Mouse (Mus musculus) c-Kit-negative CD71-positive TER-119-positive erythroid progenitor cells, embryonic 14.5 days (primary cell): ENCODE results near the gene Gm8439.

Source experiments
- DNase-seq: peaks from one replicate; pipeline ENCODE4 v3.0.0-alpha.2; 2013; ENCODE audit warnings: low read depth, low spot score

The Gm8439 gene

GRCm38 (mm10) chr4:120612304-120613080, 23.9 kb downstream of the Gm8439 start:
- DNase-seq = no peak

GRCm38 (mm10) chr4:120613691-120614329, 25.3 kb downstream of the Gm8439 start:
- DNase-seq = no peak

GRCm38 (mm10) chr4:120614644-120615043, 26.1 kb downstream of the Gm8439 start:
- DNase-seq = no peak

DNA sequence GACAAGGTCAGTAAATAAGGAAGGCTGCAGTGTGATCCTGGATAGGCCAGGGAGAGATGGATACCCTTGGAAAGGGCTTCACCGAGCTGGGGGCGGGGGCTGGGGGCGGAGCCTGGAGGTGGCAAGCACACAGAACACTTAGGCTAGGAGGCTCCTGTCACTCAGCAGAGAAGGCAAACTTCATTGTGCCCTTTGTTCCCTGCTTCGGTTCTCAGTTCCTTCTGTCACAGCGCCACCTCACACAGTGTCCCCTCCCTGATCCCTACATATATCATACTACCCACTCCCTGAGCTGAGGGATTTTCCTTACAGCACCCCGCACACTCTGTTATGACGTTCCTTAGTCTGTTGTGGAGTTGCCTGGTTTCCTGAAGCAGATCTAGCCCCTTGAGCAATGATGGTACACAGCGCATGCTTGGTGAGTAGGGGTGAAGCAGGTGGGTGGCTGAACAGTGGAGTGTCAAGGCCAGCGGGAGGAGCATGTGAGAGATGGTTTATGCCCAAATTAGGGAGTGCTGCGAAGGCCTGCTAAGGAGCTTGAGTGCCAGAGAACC, 27.1 kb downstream of the Gm8439 start:
- no peak for DNase-seq

DNA sequence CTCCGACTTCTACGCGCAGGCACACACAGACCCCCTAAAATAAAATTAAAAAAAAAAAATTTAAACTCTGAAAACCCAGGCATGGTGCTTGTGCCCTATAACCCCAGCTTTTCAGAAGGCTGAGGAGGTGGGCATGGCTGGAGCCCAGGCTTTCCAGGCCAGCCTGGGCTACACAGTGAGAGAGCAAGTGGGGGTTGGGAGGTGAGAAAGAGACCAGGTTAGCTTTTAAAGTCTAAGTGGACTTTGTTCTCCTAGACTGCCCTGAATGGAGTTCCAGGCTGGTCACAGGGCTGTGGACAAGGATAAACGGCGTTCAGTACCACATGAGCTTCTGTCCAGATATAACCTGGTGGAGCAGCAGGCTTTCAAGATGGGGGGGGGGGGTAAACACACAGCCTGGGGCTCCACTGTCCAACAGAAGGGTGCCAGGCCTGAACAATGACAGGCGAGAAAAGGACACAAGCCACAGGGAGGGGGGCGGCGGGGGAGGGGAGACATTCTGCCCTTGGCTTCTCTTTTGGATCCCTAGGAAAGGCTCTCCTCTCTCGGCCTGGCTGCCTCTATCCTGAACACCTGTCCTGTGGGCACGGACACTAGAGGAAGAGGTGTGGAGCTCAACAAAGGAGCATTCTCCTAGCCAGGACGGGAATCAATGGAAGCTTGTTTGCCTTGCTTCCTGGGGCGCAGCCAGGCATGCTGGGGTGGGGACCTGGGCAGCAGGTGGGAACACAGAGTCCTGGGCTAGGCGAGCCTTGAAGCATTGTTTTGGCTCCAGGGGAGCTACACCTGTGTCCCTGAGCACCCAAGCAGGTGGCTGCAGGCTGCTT, 27.9 kb downstream of the Gm8439 start:
- no peak for DNase-seq

DNA sequence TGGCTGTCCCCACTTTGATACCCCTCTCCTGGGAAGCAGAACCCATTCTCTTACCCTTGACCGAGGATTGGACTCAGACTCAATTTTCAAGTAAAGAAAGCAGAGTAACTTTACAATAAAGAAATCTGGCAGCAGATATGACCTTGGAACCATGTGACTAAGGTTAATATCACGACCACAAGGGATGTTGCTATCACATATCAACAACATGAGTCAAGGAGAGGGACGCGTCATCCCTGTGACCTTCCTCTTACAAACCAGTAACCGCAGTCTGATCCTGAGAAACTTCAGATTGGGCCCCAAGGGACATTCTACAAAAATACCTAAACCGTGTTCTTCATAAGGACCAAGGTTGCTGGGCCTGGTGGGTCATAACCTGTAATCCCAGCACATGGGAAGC, 39.2 kb downstream of the Gm8439 start:
- no peak for DNase-seq

GRCm38 (mm10) chr4:120630218-120630931, 41.8 kb downstream of the Gm8439 start:
- DNase-seq = peak; percentile 25

- DNase-seq = peak; percentile 48
Observed at GRCm38 (mm10) chr4:120631828-120632227, 43.3 kb downstream of the Gm8439 start.

DNA sequence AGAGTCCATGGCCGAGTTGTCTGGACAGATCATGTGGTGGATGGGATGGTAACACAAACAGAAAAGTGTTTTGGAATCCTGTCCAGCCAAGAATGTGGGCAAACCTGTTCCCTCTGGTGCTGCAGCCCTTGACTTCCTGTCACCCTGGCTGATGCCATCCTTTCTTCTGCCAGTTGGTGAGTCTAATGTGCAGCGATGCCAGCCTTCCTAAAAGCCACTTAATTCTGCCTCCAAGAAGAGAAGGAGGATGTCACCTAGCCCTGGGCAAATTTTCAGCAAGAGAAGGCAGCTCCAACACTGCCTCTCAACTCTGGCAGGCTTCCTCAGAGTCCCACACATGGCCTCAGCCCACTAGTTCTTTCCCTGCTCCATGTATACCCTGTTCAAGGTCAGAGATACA, 46.8 kb downstream of the Gm8439 start:
- DNase-seq = no peak

GRCm38 (mm10) chr4:120641946-120642345, 53.4 kb downstream of the Gm8439 start:
- DNase-seq = no peak

GRCm38 (mm10) chr4:120643899-120644298, 55.4 kb downstream of the Gm8439 start:
- DNase-seq = no peak

DNA sequence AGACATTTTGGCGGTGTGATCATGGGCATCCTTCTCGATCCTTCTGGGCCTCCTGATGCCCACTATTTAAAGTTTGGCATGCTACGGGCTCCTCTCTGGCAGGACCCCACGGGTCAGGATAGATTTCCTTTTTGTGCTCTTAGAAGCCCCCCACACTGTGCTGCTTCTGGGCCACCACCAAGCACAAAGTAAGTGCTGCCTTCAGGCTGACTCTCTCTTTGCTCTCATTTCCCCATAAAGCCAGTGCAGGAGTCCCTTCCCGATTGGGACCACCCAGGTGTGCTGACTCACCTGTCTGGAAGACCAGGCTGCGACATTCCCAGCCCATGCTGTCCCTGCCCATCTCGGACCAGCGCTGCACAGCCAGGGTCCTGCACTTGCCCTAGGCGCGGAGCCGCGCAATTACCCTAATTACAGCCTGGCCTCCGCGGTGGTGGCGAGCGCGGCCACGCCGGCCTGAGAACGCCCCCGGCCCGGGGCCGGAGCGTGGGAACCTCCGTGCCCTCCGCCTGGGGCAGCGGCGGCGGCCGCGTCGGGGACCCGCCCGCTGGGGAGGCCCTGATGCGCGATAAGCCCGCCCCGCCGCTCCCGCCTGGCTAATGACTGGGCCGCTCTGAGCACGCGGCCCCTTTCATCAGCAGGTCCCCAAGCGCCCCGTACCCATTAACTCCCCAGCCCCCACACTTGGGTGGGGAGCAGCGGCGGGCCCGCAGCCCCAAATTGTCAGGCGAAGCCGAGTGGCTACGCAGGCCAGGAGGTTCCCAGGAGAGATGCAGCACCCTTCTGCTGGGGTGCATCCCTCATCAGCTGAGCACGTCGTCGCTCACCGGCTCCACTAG, 61.0 kb downstream of the Gm8439 start:
- no peak for DNase-seq

DNA sequence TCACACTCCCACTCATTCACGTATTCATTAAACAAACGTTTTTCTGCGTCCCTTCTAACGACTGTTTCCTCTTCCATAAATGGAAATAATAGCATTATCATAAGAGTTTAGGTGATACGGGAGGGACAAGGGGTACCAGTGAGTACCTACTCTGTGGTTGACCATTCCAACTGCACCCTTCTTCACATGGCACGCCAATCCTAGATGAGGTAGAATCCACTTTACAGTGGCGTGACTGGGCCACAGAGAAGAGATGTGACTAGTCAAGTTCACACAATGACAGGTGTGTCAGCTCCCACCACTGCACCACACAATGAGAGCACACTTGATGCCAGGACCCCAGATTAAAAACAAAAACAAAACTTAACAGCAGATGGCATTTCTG, 61.7 kb downstream of the Gm8439 start:
- DNase-seq = no peak

DNA sequence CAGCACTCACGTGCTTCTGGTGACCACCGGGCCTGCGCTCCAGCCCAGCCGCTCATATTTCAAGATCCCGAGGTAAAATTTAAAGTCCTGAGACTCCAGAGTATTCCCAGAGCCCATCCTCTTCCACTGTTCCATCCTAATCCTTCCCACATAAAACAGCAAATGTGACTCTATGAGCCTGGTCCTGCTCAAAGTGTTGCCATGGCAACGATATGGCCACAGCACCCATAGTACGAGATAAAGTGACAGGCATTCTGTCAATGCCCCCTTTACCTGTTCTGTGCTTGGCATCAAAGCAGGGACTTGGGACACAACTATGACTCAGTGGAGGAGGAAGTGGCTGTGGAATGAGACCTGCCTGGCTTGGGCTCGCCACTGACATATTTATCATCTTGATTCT, 67.4 kb downstream of the Gm8439 start:
- DNase-seq = no peak
